Mouse (Mus musculus): ENCODE data around the gene Dhdds.

Dhdds gene

DNA sequence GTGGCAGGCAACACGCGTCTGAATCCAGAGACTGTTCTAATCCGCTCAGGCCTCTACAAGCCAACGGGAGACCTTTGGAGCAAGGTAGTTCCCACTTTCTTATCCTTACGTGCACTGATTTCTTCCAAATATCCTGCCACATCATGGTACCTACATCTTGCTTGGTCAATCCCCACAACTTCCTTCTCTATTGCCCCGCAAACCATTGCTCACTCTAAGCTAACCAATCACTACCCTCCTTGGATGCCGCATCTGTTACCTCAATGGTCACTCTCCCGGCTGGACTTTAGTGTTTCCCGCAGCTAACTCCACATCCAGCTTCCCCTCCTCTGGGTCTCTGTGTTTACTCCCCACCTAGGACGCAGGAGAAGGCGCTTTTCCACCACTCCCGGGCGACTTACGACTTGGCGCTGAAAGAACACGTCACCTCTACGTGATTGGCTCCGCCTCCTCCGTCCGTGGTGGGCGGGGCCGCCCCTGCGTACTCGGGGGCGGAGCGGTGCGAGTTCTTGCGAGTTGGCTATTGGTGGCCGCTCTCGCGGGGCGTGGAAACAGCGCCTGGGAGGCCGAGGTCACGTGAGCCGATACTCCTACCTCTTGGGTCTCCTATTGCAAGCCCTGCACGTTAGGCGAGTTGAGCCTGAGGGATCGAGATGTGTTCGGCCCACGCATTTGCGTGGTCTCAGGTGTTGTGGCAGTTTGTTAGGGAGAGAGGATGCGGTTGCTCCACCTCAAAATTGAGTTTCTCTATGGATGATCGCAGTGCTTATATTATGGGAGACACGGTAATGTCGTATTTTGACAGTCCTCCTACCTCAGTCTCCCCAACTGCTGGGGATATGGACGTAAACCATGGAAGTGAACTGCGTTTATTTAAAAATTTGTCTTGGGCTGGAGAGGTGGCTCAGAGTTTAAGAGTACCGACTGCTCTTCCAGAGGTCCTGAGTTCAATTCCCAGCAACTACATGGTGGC, at the start of gene Dhdds:
Gene Dhdds (minus strand): TSS at position 453 of the 973 bp plus-strand sequence.
- peak; percentile 88 to 93 for DNase-seq (ENCODE audit: low spot score in 2 of 2)

DNA sequence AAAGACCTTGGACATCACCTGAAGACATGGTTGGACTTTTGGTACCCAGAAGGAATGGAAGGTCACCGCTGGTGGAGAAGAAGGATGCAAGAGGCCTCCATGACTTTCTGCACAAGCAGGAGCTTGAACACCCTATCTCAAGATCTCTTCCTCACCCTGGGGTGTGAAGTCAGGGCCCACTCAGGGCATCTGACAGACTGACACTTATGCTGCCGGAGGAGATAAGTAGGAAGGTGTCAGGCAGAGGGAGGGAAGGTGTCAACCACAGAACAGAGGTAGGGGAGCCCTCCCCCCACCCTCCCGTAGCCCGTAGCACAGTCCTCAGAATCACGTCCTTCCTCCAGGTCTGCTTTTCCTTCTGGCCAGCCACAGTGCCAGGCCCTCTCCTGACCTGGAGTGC, 46.9 kb upstream of the Dhdds start:
- DNase-seq (ENCODE audit: low spot score in 2 of 2) = no peak

DNA sequence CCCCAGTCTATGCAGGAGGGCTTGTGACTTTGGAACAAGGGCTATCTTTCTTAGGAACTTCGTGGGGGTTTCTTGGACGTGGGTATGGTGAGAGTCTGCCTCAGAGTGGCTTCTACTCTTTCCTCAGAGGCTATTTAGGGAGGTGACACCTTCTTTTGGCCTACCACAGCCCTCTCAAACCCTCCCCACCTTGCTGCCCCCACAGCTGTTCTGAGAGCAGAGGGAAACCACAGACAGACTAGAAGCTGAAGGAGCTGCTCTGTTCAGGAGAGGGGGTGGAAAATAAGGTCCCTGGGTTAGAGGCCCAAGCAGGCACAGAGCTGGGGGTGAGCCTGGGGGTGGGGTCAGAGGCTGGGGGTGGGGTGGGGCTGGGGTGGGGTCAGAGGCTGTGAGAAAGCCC, 42.3 kb upstream of the Dhdds start:
- peak in 1 of 2 experiments; percentile 27 for DNase-seq (ENCODE audit: low spot score in 2 of 2)

GRCm38 (mm10) chr4:134041317-134042123, 40.8 kb upstream of the Dhdds start:
- DNase-seq (ENCODE audit: low spot score in 2 of 2) = no peak

GRCm38 (mm10) chr4:134035953-134036352, 35.2 kb upstream of the Dhdds start:
- peak; percentile 58 to 89 for DNase-seq (ENCODE audit: low spot score in 2 of 2)

- no peak for DNase-seq (ENCODE audit: low spot score in 2 of 2)
Measured at GRCm38 (mm10) chr4:134025802-134026201, 25.1 kb upstream of the Dhdds start.

DNA sequence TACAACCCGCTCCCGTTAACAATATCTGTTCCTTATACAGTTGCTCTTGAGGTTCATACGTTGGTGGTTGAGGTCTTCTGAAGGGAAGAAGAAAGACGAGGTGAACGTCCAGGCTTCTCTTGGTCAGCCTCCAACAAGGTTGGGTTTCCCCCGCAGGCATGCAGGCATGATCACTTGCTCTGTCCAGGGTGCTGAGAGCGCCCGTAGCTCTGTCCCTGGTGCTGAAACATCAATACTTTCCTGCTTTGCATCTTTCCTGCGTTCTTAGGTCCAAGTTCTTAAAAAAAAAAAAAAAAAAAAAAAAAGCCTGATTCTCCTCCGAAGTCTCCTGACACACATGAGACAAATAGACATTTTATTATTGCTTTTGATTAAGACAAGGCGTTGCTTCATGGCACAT, 19.9 kb upstream of the Dhdds start:
- peak in 1 of 2 experiments; percentile 68 for DNase-seq (ENCODE audit: low spot score in 2 of 2)

GRCm38 (mm10) chr4:134019641-134020351, 19.1 kb upstream of the Dhdds start:
- no peak for DNase-seq (ENCODE audit: low spot score in 2 of 2)

- DNase-seq (ENCODE audit: low spot score in 2 of 2) = no peak
Measured at GRCm38 (mm10) chr4:134019210-134019609, 18.5 kb upstream of the Dhdds start.

DNA sequence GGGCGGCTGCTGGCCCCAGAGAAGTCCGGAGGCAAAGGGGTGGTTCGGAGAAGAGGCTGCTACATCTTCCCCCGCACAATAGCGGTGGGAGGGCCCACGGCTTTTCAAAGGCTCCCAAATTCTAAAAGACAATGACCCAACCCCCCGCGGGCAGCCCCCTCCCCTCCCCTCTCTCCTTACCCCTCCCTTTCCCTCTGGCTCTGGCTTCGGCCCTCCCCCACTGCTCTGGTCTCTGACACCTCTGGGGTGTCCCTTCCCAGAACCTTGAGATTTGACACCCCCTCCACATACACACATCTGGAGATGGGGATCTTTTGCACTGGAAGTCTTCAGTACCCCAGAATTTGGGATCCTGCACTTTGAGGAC, 18.0 kb upstream of the Dhdds start, which contains the start of gene Lin28a:
Gene Lin28a (minus strand): TSS at position 63 of the 367 bp plus-strand sequence.
- DNase-seq (ENCODE audit: low spot score in 2 of 2) = no peak

DNA sequence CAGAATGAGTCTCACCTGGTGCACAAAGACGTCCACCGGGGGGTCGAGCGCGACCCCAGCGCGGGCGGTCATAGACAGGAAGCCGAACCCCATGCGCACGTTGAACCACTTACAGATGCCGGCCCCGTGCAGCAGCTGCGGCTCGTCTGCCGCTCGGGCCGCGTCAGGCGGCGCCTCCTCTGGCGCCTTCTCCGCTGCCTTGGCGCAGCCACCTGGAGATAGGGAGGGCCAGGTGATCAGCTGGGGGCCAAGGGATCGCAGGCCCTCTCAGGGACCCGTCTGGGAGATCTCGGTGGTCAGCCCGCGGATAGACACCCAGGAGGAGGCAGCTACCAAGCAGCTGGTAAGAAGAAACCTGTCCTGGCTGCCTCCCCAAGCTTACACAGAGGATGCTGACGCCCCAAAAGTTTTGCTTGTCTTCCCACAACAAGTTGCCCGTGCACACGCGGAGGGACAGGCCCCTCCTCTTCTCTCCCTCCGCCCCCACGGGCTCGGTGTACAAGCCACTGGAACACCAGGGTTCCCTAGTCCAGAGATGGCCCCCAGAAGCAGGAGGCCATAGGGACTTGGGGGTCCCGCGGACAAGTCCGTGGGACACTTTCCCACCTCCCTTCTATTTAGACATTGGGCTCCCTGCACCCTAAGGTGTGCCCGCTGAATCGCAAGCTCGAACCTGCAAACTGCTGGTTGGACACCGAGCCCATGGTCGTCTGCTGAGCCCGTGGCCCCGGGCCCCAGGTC, 17.5 kb upstream of the Dhdds start:
- DNase-seq (ENCODE audit: low spot score in 2 of 2) = no peak

DNA sequence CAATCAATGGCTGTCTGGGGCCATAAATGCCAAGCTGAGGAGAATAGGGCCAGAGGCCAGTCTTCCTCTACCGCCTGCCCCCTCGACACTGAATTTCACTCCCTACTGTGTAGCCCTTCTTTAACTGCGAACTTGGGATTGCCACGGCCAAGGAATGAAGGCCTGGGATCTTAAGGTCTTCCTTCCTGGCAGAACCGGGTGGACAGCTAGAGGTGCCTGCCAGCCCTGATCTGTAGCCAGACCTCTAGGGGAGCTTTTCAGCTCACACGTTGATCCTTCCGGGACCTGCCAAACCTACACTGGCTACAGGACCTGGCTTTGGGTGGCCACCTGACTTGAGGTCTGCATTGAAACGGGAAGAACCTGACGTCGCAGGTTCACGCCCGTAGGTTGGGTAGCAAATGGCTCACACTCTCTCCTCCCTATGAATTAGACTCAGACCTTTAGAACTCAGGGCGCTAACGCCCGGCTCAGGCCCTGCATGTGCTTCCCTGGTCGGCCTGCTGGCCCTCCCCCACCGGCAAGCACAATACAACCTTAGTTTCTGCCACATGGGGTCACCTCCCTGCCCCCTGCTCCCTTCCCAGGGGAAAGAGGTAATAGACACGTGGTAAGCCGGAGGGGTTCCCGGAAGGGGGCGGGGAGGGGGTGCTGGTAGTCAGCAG, 16.6 kb upstream of the Dhdds start:
- DNase-seq (ENCODE audit: low spot score in 2 of 2) = no peak

DNA sequence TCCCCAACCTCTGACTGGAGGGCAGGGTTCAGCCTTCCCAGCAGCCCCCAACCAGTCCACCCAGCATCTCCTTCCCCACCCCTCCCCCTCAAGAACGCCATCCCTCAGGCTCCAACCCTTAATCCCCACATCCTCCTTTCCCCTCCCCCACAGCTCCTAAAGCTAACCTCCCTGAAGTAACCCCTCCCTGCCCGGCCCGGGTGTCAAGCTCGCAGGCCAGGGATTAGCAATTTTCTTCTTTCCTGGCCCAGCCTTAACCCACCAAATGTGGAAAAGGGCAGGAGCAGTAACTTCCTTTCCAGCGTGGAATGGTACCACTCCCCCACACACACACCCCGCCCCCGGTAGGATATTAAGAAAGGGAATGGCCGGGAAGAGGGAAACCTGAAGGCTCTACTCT, 16.0 kb upstream of the Dhdds start:
- DNase-seq (ENCODE audit: low spot score in 2 of 2) = no peak

- DNase-seq (ENCODE audit: low spot score in 2 of 2) = no peak
Measured at GRCm38 (mm10) chr4:134016208-134016607, 15.5 kb upstream of the Dhdds start.

DNA sequence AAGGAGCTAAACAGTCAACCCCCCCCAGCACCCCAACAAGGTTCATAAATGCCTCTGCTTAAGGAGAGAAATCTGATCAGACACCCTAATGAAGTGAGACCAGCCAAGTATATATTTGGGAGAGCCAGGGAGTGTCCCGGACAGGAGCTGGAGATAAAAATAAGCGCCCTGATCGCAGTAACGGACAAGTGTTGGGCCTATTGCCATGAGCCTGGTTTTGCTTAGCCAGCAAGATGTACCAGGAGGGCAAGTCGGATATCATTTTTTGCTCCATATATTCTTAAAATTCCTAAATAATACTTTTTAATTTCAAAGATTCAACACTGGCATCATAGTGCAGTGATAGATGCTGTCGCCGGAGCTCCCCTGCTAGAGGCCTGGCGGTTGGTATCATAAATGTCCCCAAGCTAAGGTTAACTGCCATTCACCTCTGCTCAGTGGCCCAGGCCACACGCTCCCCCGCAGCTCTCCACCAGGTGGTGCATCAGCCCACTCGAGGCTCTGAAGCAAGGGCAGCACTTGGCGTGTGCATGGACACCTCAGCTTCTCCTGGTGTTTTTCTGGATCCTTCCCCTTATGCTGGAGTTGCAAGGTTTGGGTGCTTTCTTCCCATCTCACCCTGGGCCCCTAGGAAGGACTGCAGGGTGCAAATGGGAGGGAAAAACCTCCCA, 12.3 kb upstream of the Dhdds start:
- DNase-seq (ENCODE audit: low spot score in 2 of 2) = peak in 1 of 2 experiments; percentile 20

DNA sequence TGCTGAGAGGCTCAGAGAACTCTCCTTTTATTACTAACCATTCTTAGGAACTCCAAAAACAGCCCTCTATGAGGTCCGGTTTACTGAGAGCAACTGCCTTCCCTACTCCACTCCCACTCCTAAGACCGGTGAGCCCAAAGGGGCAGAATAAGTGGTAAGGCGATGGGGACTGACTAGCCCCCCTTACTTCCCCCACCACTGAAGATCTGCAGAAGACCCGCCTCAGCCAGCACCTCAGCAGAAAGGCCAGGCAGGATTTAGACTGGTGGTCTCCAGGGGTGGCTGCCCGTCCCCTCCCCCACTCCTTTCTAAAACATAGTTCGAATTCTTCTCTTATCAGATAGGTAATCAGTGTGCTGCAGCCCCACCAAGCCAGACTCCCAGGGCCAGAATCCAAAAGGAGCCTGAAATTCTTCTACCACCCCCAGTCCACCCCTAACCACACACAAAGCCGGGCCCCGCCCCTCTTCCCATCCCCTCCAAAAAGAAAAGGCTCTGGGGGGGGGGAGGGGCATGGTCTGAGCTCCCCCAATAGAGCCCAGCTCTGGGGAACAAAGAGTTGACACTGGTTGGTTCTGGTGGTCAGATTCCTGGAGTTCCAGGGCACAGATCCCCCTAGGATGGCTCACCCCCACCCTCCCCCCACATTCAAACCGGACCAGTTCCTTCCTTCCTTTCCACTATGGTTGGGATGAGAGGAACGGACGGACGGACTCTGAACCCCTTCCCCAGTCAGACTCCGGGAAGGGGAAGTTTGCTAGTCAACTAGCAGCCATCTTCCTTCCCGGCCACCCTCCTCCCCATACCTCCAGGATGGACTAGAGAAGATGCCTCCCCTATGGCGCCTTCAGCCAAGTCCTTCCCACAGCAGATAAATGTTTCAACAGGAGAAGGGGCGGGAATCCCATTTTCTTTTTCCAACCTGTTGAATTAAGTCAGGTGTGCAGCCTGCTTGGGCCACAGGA, 11.0 kb upstream of the Dhdds start:
- no peak for DNase-seq (ENCODE audit: low spot score in 2 of 2)

DNA sequence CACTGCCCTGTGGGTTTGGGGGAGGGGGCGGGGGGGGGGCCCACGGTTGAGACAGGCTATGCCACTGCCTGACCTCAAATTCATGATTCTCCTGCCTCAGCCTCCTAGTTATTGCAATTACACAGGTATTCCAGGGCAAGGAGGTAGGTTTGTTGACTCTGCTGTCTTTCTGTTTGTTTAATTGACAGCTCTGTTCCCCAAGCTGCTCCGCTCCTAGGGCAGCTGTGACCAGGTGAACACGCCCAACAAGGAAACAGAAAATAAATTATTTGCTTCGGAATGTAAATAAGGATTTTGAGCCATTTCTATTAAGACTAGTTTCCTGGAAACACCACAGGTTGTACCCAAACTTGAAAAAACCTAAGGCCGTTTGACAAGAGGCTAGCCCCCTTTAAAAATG, 9.0 kb upstream of the Dhdds start:
- no peak for DNase-seq (ENCODE audit: low spot score in 2 of 2)

DNA sequence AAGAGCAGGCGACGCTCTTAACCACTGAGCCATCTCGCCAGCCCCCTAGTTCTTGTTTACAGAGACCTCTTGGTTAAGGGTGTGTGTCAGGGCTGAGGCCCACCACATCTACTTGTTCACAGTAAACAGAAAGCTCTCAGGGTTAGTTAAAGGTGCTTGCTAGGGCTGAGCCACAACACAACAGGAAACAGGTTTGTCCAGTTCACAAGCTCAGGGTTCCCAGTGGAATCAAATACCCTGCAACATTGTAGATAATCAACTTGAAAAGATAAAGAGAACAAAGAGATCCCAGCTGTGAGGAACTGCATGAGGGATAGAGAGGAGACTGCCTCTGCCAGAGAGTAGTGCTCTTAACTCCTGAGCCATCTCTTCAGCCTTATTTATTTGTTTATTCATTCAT, 6.1 kb upstream of the Dhdds start:
- DNase-seq (ENCODE audit: low spot score in 2 of 2) = no peak
